Mouse (Mus musculus) adipocyte (in vitro differentiated cells): Measurements from ENCODE around the gene Traf2.
"Not testable (repeated sequence)": the region's sequence is repeated elsewhere in the genome, so short reads cannot be mapped to it uniquely, and the experiment has no call there.

Experiments used
- DNase-seq: peaks from one replicate; pipeline ENCODE4 v3.0.0-alpha.2; 2016; ENCODE audit warnings: low spot score

Gene Traf2

DNA sequence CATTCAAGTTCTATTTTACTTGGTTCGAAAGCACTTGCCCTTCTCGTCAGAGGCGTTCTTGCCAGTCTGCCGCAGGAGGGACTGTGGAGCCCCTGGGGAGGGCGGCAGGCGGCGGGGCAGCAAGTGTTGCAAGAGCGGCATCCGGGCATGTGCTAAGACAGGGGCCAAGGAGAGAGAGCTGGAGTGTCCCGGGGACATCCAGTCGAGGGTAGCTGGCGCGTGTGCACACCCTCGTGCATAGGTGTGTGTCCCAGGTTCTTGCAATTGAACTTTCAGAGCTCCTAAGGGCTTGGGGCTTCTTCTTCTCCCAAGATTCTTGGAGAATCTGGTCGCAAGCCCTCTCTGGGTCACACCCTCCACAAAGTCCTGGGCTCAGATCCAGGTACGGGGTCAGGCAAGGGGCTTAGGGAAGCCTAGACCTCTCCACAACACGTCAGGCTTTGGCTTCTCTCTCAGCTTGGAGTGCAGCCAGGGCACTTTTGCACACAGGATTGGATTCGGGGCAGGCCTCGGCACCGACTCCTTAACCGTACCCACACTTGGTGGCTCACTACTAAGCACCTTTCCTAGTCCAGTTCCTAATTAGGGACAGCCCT is 28.8 kb upstream of the Traf2 start:
- DNase-seq = peak; percentile 73

GRCm38 (mm10) chr2:25574579-25575431 is 28.1 kb upstream of the Traf2 start, which contains the start of the genes Mamdc4 and Phpt1:
TSS of gene Mamdc4 (minus strand) at chr2:25574845.
TSS of gene Phpt1 (minus strand) at chr2:25575224.
- DNase-seq = peak; percentile 97

DNA sequence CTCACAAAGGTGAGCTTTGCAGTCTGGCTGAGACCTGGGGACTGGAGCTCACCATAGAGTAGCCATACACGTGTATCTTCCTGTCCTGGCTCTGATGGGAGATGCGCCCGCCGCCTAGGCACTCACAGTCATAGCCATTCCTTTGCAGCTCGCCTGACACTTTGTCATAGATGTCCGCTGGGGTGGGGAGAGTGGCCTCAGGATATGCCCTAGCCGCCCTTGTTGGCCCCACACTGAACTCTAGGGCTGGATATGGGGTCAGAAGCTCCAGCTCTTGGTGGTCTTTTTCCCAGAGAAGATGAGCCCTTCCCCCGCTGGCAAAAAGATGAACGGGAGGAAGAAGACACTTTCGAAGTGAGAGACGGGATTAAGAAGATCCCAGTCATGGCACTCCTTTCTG is 27.4 kb upstream of the Traf2 start:
- DNase-seq = no peak

DNA sequence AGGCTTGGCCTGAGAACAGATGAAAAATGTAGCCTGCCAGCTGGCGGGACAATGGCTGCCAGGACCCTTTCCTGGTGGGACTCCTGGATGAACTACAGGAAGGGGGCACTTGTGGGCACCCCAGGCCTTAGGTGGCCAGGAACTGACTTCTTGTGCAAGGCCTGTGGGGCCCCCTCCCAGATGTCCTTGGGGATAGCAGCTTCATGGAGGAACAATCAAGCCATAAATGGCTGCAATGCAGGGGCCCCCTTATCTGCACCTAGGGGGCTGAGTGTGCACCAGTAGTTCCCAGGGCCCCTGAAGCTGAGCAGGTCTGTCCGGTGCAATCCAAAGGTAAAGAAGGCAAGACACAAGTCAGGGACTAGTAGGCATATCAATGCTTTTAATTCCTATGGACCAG is 26.3 kb upstream of the Traf2 start:
- no peak for DNase-seq

- no peak for DNase-seq
Observed at GRCm38 (mm10) chr2:25571221-25571620, 24.5 kb upstream of the Traf2 start.

DNA sequence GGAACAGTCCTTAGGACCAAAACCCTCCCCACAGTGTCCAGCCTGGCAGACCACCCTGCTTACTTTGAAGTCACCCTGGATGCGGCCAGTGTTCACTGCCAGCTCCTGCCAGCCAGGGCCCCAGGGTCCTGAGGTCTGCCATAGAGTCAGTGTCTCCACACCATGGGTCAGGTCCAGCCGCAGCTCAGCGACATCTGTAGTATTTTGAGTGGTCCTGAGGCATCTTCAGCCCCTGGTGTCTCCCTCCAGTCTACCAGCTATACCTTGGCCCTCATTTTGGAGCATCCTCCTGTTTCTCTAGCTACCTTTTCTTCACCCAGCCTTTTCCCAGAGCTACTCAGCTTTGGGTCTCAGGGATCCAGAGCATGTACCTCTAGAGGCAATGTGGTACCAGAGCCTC is 22.6 kb upstream of the Traf2 start:
- no peak for DNase-seq

DNA sequence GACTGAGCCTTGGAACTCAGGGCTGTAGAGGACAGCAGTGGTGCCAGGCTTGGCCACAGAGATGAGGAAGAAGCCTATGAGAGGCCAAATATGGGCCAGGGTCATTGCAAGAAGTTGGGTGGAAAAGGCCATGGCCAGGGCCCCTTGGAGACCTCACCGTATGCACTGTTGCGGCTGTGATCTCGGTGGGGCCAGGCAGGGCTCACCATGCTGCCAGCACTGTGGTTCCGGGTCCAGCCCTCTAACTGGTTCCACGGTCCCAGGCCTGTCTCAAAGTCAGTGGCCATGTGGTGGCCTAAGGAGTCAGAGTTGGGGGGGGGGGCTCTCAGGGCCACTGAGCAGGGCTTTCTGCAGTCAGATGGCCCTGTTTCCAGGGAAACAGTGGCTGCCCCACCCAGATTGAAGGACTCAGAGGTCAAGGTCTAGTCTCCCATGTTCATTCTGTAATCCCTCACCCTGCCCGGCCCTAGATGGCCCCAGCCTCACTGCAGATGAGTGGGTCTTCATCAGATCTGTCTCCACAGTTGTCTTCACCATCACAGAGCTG is 21.8 kb upstream of the Traf2 start:
- no peak for DNase-seq

GRCm38 (mm10) chr2:25566558-25566957 is 19.8 kb upstream of the Traf2 start:
- no peak for DNase-seq

DNA sequence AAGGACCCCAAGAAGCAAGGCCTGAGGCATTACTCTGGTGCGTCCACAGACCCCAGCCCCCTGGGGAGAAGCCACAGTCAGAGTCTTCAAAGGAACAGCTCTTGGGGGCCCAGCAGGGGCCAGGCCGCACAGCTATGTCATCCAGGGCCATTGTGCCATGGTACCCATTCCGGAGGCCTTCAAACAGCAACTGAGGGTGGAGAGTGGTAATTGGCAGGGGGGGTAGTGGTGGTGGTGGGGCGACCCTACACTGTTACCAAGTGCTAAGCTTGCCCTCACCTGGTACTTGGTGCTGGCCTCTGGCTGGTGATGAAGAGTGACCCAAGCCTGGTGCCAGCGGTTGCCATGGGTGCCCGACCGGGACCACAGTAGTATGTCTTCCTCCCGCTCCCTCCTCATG is 19.0 kb upstream of the Traf2 start:
- DNase-seq = no peak

DNA sequence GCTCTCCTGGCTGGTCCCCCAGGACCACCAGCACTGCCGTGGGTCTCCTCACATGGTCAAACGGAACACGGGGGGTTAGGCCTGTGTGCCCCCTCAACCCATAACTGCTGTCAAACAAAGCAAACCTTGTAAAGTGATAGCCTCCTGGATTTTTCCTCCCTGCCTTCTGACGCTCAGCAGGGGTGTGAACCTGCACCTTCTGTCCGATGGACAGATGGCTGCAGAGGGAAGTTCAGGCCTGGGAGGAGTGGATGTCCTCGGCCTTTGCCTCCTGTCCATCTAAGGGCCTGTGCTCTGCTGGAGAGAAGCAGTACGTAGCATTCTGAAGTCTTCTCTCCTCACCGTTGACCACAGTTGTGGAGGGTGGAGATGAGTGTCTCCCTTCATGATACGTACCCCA is 15.2 kb upstream of the Traf2 start:
- no peak for DNase-seq

DNA sequence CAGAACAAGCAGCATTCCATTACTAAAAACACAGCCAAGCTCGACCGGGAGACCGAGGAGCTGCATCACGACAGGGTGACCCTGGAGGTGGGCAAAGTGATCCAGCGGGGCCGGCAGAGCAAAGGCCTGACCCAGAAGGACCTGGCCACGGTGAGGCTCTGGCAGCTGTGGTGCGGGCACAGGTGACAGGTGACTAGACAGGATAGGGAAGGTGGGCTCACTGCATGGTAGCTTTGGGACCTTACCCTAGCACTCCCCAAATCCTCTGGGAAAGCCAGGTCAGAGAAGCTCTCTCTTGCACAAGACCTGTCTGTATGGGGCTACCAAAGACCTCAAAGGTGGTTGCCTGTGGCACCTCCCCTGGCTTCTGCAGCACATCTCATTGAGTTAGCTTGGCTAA is 13.8 kb upstream of the Traf2 start:
- no peak for DNase-seq

DNA sequence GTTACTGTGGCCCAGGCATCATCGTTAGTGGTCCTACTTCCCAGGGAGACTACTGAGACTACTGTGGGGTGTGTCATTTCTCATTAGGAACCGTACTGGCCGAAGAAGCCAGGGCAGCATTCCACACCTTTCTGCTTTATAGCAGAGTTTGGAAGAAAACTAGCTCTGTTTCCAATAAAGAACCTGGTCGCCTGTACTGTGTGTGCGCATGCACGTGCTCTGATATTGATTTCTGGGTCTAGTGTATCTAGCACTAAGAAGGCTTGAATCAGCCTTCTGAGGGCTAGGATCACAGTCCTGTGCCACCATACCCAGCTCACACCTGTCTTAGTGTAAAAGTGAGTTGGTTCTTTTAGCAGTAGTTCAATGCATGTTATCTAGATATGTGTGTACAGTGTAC is 12.0 kb upstream of the Traf2 start:
- no peak for DNase-seq

DNA sequence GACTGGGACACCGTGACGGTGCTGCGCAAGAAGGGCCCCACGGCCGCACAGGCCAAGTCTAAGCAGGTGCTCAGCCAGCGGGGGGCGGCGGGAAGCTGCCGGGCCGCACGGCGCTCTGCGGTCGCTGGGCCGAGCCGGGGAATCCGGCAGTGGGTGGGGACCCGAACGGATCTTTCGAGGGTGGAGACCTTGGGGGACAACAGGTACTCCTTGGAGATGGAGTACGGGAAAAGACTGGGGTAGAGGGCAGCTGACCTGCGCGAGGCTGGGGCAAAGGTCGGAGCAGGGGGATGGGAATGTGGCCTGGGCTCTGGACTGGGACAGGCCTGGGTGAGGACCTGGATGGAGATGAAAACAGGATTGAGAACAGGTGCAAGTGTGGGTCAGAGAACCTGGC is 11.2 kb upstream of the Traf2 start:
- DNase-seq = no peak

- peak; percentile 86 for DNase-seq
Observed at GRCm38 (mm10) chr2:25557221-25557963, 10.7 kb upstream of the Traf2 start, which contains the start of gene Edf1. TSS of gene Edf1 (plus strand) at chr2:25557847.

DNA sequence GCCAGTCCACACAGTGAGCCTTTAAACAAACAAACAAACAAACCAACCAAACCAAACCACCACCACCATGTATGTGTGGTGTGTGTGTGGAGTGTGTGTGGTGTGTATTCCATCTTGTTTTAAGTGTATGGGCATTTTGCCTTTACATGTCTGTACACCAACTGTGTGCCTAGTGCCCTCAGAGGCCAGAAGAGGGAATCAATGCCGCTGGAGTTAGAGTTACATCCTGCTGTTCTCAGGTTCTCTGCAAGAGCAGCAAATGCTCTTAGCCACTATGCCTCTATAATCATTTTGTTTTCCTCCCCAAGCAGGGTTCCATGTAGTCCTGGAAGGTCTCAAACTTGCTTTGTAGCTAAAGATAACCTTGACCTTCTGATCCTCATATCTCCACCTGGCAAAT is 9.6 kb upstream of the Traf2 start:
- no peak for DNase-seq

DNA sequence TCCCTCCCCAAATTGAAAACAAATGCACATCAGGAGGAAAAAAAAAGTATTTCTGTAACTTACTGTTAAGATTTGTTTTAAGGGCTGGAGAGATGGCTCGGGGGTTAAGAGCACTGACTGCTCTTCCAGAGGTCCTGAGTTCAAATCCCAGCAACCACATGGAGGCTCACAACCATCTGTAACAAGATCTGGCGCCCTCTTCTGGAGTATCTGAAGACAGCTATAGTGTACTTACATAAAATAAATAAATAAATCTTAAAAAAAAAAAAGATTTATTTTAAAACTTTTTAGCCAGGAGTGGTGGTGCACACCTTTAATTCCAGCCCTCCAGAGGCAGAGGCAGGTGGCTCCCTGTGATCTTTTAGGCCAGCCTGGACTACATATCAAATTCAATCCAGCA is 8.7 kb upstream of the Traf2 start:
- DNase-seq = not testable (repeated sequence)

DNA sequence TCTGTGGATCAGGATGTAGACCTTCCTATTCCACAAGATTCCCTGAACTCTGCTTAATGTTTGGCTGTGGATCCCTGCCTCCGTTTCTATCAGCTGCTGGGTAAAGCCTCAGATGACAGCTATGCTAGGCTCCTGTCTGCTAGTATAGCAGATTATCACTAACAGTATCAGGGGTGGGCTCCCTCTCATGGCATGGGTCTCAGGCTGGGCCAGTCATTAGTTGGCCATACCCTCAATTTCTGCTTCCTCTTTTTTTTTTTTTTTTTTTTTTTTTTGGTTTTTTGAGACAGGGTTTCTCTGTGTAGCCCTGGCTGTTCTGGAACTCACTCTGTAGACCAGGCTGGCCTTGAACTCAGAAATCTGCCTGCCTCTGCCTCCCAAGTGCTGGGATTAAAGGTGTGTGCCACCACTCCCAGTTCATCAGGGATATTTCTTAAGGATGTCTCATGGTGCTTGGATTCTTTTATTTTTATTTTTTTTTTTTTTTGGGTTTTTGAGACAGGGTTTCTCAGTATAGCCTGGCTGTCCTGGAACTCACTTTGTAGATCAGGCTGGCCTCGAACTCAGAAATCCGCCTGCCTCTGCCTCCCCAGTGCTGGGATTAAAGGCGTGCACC is 6.5 kb upstream of the Traf2 start:
- not testable (repeated sequence) for DNase-seq

- peak; percentile 78 for DNase-seq
Observed at GRCm38 (mm10) chr2:25551186-25551585, 4.4 kb upstream of the Traf2 start.

DNA sequence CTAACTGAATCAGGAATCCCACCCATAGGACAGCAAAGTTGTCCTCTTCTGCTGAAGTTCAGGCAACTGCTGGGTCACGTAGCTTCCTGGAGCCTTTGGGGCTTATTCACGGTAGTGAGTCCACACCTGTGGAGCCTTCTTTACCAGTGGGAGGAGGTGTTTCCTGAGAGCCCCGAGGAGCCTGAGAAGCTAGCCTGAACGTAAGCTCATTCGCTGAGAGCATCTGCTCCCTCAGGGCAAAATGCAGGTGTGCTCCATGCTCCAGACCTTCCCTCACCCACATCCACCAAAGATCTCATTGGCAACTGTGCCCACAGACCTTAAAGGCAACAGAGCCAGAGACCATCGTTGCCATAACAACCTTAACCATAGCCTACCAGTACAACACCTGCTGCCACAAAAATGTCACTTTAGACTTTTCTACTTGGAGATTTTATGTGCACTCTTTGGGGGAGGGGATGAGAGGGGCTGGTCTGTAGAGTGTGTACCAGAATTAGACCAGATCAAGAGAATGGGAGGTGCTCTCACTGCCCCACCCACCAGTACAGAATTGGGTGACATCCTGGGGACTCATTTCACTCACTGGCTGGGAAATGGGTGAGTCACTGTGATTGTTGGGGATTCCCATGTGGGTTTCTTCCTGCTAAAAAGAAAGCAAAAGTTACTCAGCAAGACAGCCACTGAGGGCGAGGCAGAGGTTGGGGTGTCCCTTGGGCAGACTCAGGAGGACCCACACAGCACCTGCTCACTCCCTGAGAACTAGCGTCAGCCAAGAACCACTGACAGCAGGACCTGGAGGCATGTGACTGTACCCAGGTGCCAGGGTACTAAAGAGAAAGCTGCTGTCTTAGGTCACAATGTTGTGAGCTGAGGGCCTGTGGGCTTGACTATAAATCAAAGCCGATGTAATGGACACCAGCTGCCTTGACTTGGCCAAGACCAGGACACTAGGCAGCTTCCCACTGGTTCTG is 2.6 kb upstream of the Traf2 start:
- DNase-seq = peak; percentile 48

DNA sequence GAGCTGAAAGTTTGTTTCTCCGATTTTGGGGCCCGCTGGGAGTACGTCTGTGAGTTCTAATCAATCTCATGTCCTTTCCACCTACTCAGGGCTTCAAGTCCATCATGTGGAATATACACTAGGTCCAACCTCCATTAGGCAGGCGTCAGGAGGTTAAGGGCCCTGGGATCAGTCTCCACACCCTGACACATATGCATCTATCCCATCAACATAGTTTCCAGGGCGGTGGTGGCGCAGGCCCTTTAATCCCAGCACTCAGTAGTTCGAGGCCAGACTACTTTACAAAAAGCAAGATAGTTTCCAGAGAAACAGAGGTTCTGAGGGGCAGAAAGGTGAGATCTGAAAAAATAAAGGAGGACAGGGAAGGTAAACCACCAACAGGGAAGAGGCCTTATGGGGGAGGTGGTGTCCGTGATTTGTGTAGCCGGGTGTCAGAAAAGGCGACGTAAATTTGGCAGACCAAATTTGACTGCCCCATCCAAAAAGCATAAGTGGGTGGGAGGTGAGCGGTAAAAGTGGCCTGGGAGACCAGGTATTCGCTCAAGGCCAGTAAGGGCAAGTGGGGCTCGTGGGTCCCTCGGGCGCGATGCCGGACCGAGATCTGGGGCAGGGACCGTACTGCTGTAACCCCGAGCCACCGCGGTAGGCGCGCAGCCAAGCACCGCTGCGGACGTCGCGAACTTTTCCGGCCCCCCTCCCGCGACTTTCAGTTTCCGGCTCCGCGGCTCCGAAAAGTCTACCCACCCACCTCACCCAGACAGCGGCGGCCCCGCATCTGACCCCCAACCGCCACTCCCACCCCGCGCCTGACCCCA is 537 bp downstream of the Traf2 start:
- peak; percentile 64 for DNase-seq
